Mouse (Mus musculus): ENCODE measurements around the gene Tmem128.

The Tmem128 gene

DNA sequence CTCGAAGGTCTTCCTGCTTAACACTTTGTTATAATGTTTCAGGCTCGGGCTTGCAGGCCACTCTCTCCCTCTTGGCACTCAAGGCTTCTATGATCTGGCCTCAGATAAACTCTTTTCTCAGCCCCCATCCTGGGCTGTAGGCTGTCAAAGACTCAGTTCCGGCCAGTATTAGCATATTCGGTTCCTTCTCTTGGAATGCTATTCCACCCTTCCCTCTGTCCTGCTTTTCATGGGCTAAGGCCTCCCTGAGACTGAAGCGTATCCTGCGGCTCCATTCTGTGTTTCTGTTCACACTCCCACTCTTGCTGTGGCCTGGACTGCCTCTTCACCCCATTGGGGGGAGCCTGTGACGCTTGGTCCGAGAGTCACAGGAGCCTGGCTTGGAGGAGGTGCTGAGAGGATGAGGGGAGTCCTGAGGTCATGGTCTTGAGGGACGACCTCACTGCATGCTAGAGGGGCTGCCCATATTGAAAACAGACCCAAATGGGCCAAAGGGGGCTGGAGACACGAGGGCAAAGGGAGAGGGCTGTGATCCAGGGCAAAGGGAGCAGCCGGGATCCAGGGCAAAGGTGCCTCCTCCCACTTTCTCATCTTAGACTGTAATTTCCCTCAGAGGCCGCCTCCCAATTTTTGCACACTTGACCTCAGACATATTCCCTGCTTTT is 18.1 kb downstream of the Tmem128 start:
- no peak for DNase-seq (ENCODE audit: low read depth)

DNA sequence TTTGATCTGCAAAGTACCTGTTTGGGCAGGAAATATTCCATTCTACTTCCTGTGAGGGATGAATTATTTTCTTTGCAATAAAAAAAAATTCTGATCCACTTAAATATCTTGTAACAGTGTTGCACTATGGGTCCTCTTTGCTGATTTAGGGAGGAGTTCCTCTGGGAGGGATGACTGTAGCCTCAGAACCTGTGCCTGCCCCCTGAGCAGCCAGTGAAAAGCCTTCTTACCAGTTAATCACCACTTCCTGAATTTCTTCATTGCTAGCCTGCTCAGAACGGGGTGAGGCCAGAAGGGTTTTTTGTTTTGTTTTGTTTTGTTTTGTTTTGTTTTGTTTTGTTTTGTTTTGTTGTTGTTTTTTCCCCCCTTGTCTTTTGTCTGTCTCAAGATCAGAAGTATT is 20.1 kb downstream of the Tmem128 start:
- no peak for DNase-seq (ENCODE audit: low read depth)

DNA sequence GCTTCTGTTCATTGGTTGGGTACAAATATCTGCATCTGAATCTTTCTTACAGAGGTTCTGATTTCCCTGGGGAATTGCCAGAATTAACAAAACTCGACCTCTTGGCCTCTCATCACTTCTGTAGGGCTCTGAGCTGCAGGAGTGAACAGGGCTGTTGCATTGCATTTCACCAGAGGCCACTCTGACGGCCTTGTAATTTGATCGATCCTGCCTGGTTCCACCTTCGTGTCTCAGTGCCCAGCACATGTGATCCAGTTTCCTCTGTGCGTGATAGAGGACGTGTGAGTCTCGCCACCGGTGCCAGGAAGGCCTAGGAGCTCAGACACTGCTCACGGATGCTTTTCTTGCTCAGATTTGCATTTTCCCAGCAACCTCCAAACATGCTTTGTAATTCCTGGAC is 25.7 kb downstream of the Tmem128 start:
- no peak for DNase-seq (ENCODE audit: low read depth)

DNA sequence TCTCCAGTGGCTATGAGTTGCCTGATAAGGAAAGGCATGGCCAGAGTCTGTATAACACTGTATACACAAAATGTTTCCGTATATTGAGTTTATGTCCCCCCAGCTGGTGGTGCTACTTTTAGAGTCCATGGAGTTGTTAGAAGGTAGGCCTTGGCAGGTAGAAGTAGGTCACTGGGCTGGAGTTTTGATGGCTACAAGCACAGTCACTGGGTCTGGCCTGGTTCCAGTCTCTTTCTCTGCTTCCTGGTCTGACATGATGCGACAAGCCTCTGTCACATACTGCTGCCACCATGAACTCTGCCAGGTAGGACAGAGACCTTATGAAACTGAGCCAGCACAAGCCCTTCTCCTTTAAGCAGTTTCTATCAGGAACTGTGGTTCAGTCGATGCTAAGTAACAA is 28.5 kb downstream of the Tmem128 start:
- no peak for DNase-seq (ENCODE audit: low read depth)

DNA sequence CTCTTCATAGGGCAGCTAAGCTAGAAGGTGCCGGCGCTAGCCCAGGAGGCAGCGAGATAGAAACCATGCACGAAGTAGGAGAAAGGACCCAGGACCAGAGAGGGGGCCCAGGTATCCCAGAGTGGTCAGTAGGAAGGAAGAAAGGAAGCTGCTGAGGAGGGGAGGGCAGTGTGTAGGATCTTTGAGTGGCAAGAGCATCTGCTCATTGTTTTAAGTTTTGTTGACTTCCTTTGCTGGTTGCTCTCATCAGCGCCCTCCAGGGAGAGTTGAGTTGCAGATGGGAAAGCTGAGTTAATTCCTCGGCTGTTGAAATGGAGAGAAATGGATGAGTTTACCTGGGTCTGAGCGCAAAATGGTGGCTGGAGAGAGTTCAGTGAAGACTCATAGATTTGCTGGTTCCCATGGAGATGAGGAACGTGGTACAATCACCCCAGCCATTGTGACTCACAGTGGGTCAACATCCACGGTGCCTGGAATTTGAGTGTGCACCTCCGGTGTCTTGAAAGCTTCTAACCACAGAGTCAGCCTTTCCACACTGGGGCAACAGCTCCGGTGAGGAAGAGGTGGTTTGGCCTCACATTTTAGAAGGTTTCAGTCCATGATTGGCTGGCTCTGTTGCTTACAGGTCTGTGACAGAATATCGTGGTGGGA is 41.9 kb downstream of the Tmem128 start:
- DNase-seq (ENCODE audit: low read depth), result no peak

DNA sequence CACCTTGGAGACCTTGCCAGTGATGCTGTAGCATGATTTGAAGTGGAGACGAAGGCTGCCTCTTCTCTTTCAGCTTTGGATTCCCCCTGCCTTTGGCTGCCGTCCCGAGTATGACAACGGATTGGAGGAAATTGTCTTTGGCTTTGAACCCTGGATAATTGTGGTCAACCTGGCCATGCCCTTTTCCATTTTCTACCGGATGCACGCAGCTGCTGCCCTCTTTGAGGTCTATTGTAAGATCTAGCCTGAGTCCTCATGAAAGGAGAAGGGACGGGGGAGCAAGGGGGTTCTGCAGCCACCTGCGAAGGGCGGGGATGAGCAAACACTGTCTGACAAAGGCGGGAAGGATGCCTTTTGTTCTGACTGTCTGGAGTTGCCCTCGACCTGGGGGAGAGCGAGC is 42.7 kb downstream of the Tmem128 start:
- no peak for DNase-seq (ENCODE audit: low read depth)

DNA sequence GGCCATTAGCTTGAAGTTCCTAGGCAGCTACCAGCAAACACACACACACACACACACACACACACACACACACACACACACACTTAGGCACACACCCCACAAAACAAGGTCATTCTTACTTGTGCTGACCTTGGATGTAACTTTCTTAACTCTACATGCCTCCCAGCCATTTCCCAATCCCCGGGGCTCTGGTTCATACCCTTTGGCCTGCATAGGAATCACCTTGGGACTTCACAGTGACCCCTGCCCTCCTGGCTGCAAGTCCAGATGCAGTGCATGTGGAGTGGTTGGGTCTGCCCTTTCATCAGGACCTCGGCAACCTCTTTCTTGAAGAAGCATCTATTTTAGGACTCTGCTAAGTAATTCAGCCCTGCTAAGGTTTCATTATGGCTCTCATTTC is 45.3 kb downstream of the Tmem128 start:
- no peak for DNase-seq (ENCODE audit: low read depth)

DNA sequence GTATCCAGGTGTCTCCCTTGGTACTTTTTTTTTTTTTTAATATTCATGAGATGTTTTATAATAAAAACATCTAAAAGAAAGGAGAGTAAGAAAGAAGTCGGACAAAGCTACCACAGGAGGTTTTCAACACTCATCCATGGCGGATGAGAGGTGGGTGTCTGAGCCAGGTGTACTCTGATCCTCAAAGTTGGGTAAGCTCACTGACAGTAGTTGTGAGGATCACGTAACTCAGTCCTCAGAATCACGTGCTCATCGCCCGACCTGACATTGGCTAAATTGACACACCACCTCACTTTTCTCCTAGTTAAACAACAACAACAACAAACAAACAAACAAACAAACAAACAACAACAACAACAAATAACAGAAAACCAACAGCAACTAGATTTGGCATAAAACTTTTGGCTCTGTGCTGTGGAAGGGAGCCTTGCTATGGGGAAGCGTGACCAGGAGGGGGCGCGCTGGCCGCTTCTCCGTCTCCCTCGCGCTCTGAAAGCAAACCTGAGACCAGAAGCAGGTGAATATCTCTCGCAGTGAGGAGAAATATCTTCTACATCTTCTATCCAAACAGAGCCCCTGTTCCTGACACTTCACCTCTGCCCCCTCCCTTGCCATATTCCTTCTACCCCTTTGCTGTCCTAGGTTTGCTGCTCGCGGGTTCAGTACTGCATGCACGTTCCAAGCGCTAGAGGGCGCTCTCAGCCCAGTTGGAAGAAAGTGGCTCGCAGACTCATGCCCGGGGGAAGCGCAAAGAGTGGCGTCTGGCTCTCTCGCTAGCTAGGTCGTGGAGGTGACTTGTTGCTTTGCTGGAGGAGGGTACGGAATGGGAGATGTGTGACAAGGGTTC is 47.5 kb downstream of the Tmem128 start:
- DNase-seq (ENCODE audit: low read depth), result peak; percentile 92

DNA sequence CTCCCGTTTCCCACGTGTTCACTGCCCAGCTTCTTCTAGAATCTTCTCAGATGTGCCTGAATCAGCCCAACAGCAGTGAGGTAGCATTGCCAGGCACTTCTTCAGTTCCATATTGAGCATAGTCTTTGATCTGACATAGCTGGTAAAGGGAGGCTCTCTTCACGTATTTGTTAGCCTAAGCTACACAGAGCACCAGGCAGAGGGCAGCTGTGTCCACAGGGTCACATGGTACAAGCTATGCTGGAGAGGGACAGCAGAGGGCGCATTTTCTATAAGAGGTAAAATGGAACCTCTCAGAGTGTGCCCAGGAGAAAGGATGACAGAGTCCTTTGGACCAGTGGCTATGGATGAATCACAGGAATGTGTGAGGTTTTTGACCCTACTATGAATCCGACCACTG is 48.9 kb downstream of the Tmem128 start:
- DNase-seq (ENCODE audit: low read depth), result peak; percentile 70

DNA sequence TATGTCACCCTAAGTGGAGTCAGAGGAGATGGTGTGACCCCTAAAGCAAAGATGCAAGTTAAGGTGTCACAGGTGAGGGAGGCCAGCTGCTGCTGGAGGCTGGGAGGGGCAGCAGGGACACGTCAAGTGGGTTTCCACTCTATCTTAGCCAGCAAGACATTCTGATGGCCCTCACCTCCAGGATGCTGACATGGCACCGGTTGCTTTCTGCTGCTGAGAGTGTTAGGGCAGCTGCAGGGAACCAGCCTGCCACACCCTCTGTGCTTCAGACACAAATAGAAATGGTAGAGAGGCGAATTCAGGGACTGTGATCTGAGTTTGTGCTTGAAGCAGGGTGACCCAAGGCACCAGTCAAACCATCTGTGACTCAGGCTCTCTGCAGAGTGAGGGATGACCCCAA is 49.8 kb downstream of the Tmem128 start:
- DNase-seq (ENCODE audit: low read depth), result no peak
